In genomic region chr11:103915686-103916085, GRCm38 (mm10) we compare ENCODE assay signal across 23 mouse cellular contexts.
"Had no signal": no experiment of that assay in that cellular context is flagged by ENCODE, and none has a peak within 500 bp of the region (broad histone marks: within the 10 kb centered on the region; RNA-seq: fewer than 3 reads in every experiment).

No protein-coding gene starts in this region.

- H3K9me3 ChIP-seq: kidney, embryonic 15.5 days; limb, embryonic 12.5 days; limb, embryonic 15.5 days; liver, embryonic 15.5 days; lung, embryonic 15.5 days; midbrain, embryonic 12.5 days; midbrain, embryonic 15.5 days; neural tube, embryonic 12.5 days; neural tube, embryonic 15.5 days had no signal

- H3K4me1 ChIP-seq: kidney, embryonic 15.5 days; limb, embryonic 12.5 days; limb, embryonic 15.5 days; liver, embryonic 15.5 days; lung, embryonic 15.5 days; midbrain, embryonic 12.5 days; midbrain, embryonic 15.5 days; neural tube, embryonic 12.5 days; neural tube, embryonic 15.5 days had no signal

- H3K9ac ChIP-seq: kidney, embryonic 15.5 days; limb, embryonic 12.5 days; limb, embryonic 15.5 days; liver, embryonic 15.5 days; lung, embryonic 15.5 days; midbrain, embryonic 12.5 days; midbrain, embryonic 15.5 days; neural tube, embryonic 12.5 days; neural tube, embryonic 15.5 days had no signal

- ATAC-seq: intestine, postnatal 0 days; midbrain, embryonic 15.5 days had no signal

- H3K4me2 ChIP-seq: kidney, embryonic 15.5 days; limb, embryonic 12.5 days; limb, embryonic 15.5 days; liver, embryonic 15.5 days; lung, embryonic 15.5 days; midbrain, embryonic 12.5 days; midbrain, embryonic 15.5 days; neural tube, embryonic 12.5 days; neural tube, embryonic 15.5 days had no signal

- H3K27ac ChIP-seq: kidney, embryonic 15.5 days; left cerebral cortex, adult 2 months; limb, embryonic 12.5 days; limb, embryonic 15.5 days; liver, embryonic 15.5 days; lung, embryonic 15.5 days; macrophage; midbrain, embryonic 12.5 days; midbrain, embryonic 15.5 days; neural tube, embryonic 12.5 days; neural tube, embryonic 15.5 days; stomach, postnatal 0 days had no signal

- DNase-seq: kidney, adult 8-10 months; kidney, postnatal 10 days; kidney, postnatal 36 days; layer of hippocampus, postnatal 36 days; right cerebral cortex, adult 18-20 months; right cerebral cortex, postnatal 14 days; right cerebral cortex, postnatal 4 days; thymus, adult 2 months; thymus, postnatal 14 days; thymus, postnatal 4 days had no signal

- H3K4me3 ChIP-seq: kidney, embryonic 15.5 days; left cerebral cortex, adult 2 months; limb, embryonic 12.5 days; limb, embryonic 15.5 days; liver, embryonic 15.5 days; lung, embryonic 15.5 days; midbrain, embryonic 12.5 days; midbrain, embryonic 15.5 days; neural tube, embryonic 12.5 days; neural tube, embryonic 15.5 days had no signal

- H3K27me3 ChIP-seq: kidney, embryonic 15.5 days; limb, embryonic 12.5 days; limb, embryonic 15.5 days; liver, embryonic 15.5 days; lung, embryonic 15.5 days; midbrain, embryonic 12.5 days; midbrain, embryonic 15.5 days; neural tube, embryonic 12.5 days; neural tube, embryonic 15.5 days had no signal
